Mouse (Mus musculus) left cerebral cortex, adult 18-20 months (tissue): Measurements from ENCODE around the gene Slc2a5. TPM values are rescaled to one million over a fixed set of nuclear protein-coding genes. Genes with fewer than 3 reads are reported as not detected.

Experiments
- total RNA-seq, 2 experiments: library from RNA; stranded (reverse); gene quantifications; 2 replicates each; pipeline ENCODE4 v1.2.3; 2021

The Slc2a5 gene
- total RNA-seq, 2 experiments from 2014 or later = 7.3 to 8.2 TPM

Other genes with a start within 250 kb of the Slc2a5 start
- gene Spsb1, start 164.2 kb upstream of the Slc2a5 start, total RNA-seq = 10 to 100 TPM; 11.1 to 13.8 TPM
- 10 to 100 TPM; 11.2 to 11.5 TPM for gene H6pd, start 110.3 kb upstream of the Slc2a5 start, total RNA-seq
- 1 to 10 TPM; 1.4 to 2.0 TPM for gene Gpr157, start 31.9 kb upstream of the Slc2a5 start, total RNA-seq
- gene Slc2a7, start 29.7 kb downstream of the Slc2a5 start, total RNA-seq = not detected
- gene Car6, start 82.0 kb downstream of the Slc2a5 start, total RNA-seq = not detected
- 100 to 1,000 TPM; 426 to 458 TPM for gene Eno1, start 117.4 kb downstream of the Slc2a5 start, total RNA-seq
- 100 to 1,000 TPM in 1 of 2 experiments, 10 to 100 TPM in 1; 89.9 to 102 TPM for gene Rere, start 162.4 kb downstream of the Slc2a5 start, total RNA-seq